24 mouse cellular contexts compared by ENCODE assay signal in the genomic region with DNA sequence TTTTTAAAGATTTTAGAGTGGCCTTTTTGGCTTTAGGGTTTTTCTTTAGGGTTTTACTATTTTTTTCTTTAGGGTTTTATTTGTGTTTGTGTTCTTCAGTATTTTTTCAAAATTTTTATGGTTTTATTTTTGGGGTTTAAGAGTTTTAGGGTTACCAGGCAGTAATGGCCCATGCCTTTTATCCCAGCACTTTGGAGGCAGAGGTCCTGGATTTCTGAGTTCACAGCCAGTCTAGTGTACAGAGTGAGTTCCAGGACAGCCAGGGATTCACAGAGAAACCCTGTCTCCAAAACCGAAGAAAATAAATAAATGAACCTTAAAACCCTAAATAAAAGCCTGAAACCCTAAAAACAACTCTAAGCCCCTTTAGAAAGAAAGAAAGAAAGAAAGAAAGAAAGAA. TPM values are rescaled to one million over a fixed set of nuclear protein-coding genes. Genes with fewer than 3 reads are reported as not detected.
"Had no signal": no experiment of that assay in that cellular context is flagged by ENCODE, and none has a peak within 500 bp of the region (broad histone marks: within the 10 kb centered on the region; RNA-seq: fewer than 3 reads in every experiment).

No protein-coding gene starts in this region.

- H3K9me3 ChIP-seq: neural tube, embryonic 15.5 days; stomach, embryonic 15.5 days had no signal

- H3K4me3 ChIP-seq: neural tube, embryonic 15.5 days; stomach, embryonic 15.5 days had no signal

- H3K27me3 ChIP-seq: neural tube, embryonic 15.5 days; stomach, embryonic 15.5 days had no signal

- H3K27ac ChIP-seq: neural tube, embryonic 15.5 days; stomach, embryonic 15.5 days; stomach, postnatal 0 days had no signal

- DNase-seq: retina, postnatal 1 day; right cerebral cortex, adult 18-20 months; right cerebral cortex, postnatal 14 days; right cerebral cortex, postnatal 25 days; right cerebral cortex, postnatal 4 days; spleen, adult 18-20 months; thymus, adult 18-20 months; thymus, adult 2 months; thymus, postnatal 14 days; thymus, postnatal 25 days; thymus, postnatal 36 days; thymus, postnatal 4 days had no signal

- H3K4me1 ChIP-seq: neural tube, embryonic 15.5 days; stomach, embryonic 15.5 days had no signal

- H3K36me3 ChIP-seq: neural tube, embryonic 15.5 days; stomach, embryonic 15.5 days had no signal

RNA-seq across cellular contexts. Expression of a gene that starts 34.5 kb away (rescaled TPM):
- total RNA-seq: neutrophil, adult 5-6 weeks had no signal
- polyA plus RNA-seq: neural tube, embryonic 14.5 days; neural tube, embryonic 15.5 days; small intestine, adult 2 months; spleen, adult 2 months; stomach, embryonic 14.5 days; stomach, embryonic 15.5 days; stomach, embryonic 16.5 days; stomach, postnatal 0 days; testis, adult 2 months; thymus, adult 2 months; thymus, postnatal 0 days; urinary bladder, adult 2 months had no signal
